Mouse (Mus musculus): ENCODE measurements at regions not wholly inside any gene's neighbourhood (a gene's known extent, or its start where the extent isn't known, plus 50 kb on each side); places are given as distances from the start of the nearest gene placed in this dataset.

- 44% methylated on average over 4 of the region's 4 CpGs for WGBS
- Histone ChIP-seq H3K36me3 (ENCODE audit: control insufficient read depth, insufficient read depth, low read length) (no peaks in the 10 kb centered on the region), H3K9ac (ENCODE audit: low read length) (no peak overlapping the region), H3K4me3 (ENCODE audit: low read depth, low read length) (no peak overlapping the region), H3K4me2 (ENCODE audit: low read length) (no peak overlapping the region), H3K27ac (ENCODE audit: low read depth) (no peak overlapping the region), H3K27me3 (replicated peaks; ENCODE audit: control insufficient read depth, insufficient read depth, low read length) (no peaks in the 10 kb centered on the region), H3K4me1 (replicated peaks; ENCODE audit: control insufficient read depth, insufficient read depth, low read length) (0 out of 2 replicates have a peak, but pooled peaks cover 2% of the 10 kb centered on the region), H3K9me3 (ENCODE audit: control insufficient read depth, low read length) (no peaks in the 10 kb centered on the region)
- no peak for DNase-seq (ENCODE audit: low spot score)
- ATAC-seq (replicated peaks; ENCODE audit: low FRiP score, low TSS enrichment, low read depth), result no peak
These were observed 986.2 kb downstream of the Fam19a2 start for GRCm38 (mm10) chr10:124250004-124250403.

- WGBS, result 37% methylated on average over 18 of the region's 18 CpGs
- DNase-seq (ENCODE audit: low spot score) (peak; percentile 55), ATAC-seq (replicated peaks; ENCODE audit: low FRiP score, low TSS enrichment, low read depth) (no peak)
- Histone ChIP-seq H3K36me3 (ENCODE audit: control insufficient read depth, insufficient read depth, low read length) (no peaks in the 10 kb centered on the region), H3K9me3 (ENCODE audit: control insufficient read depth, low read length) (no peaks in the 10 kb centered on the region), H3K9ac (ENCODE audit: low read length) (0 out of 2 replicates have a peak overlapping the region, but pooled peaks have one; percentile 10), H3K4me2 (ENCODE audit: low read length) (peak overlapping the region; percentile 40), H3K27ac (ENCODE audit: low read depth) (no peak overlapping the region), H3K4me1 (replicated peaks; ENCODE audit: control insufficient read depth, insufficient read depth, low read length) (no peaks in the 10 kb centered on the region), H3K27me3 (replicated peaks; ENCODE audit: control insufficient read depth, insufficient read depth, low read length) (no peaks in the 10 kb centered on the region), H3K4me3 (ENCODE audit: low read depth, low read length) (peak overlapping the region; percentile 16)
These were observed 1024.7 kb downstream of the Fam19a2 start for GRCm38 (mm10) chr10:124288301-124288995.

GRCm38 (mm10) chr10:124297198-124297677 is 1033.4 kb downstream of the Fam19a2 start:
- H3K9me3 ChIP-seq (ENCODE audit: control insufficient read depth, low read length), result no peaks in the 10 kb centered on the region
- no peak overlapping the region for H3K27ac ChIP-seq (ENCODE audit: low read depth)
- H3K9ac ChIP-seq (ENCODE audit: low read length), result no peak overlapping the region
- H3K4me3 ChIP-seq (ENCODE audit: low read depth, low read length), result no peak overlapping the region
- 85% methylated on average over 2 of the region's 2 CpGs for WGBS
- no peaks in the 10 kb centered on the region for H3K4me1 ChIP-seq (replicated peaks; ENCODE audit: control insufficient read depth, insufficient read depth, low read length)
- no peaks in the 10 kb centered on the region for H3K27me3 ChIP-seq (replicated peaks; ENCODE audit: control insufficient read depth, insufficient read depth, low read length)
- no peak overlapping the region for H3K4me2 ChIP-seq (ENCODE audit: low read length)
- DNase-seq (ENCODE audit: low spot score) (no peak), ATAC-seq (replicated peaks; ENCODE audit: low FRiP score, low TSS enrichment, low read depth) (no peak)
- no peaks in the 10 kb centered on the region for H3K36me3 ChIP-seq (ENCODE audit: control insufficient read depth, insufficient read depth, low read length)

- ATAC-seq (replicated peaks; ENCODE audit: low FRiP score, low TSS enrichment, low read depth), result no peak
- WGBS, result 79% methylated on average over 1 of the region's 1 CpGs
These were observed 1040.9 kb downstream of the Fam19a2 start for GRCm38 (mm10) chr10:124304683-124305082.

GRCm38 (mm10) chr10:124305644-124306043 is 1041.8 kb downstream of the Fam19a2 start:
- no peak for ATAC-seq (replicated peaks; ENCODE audit: low FRiP score, low TSS enrichment, low read depth)

More at GRCm38 (mm10) chr10:124304683-124305082, 1040.9 kb downstream of the Fam19a2 start:
- no peak overlapping the region for H3K27ac ChIP-seq (ENCODE audit: low read depth)
- no peak overlapping the region for H3K9ac ChIP-seq (ENCODE audit: low read length)
- no peak overlapping the region for H3K4me3 ChIP-seq (ENCODE audit: low read depth, low read length)
- no peak for DNase-seq (ENCODE audit: low spot score)
- H3K27me3 ChIP-seq (replicated peaks; ENCODE audit: control insufficient read depth, insufficient read depth, low read length), result no peaks in the 10 kb centered on the region
- H3K9me3 ChIP-seq (ENCODE audit: control insufficient read depth, low read length), result no peaks in the 10 kb centered on the region
- no peak overlapping the region for H3K4me2 ChIP-seq (ENCODE audit: low read length)
- no peaks in the 10 kb centered on the region for H3K36me3 ChIP-seq (ENCODE audit: control insufficient read depth, insufficient read depth, low read length)
- H3K4me1 ChIP-seq (replicated peaks; ENCODE audit: control insufficient read depth, insufficient read depth, low read length), result no peaks in the 10 kb centered on the region

GRCm38 (mm10) chr10:124318761-124319160 is 1055.0 kb downstream of the Fam19a2 start:
- Histone ChIP-seq H3K9me3 (ENCODE audit: control insufficient read depth, low read length) (no peaks in the 10 kb centered on the region), H3K4me3 (ENCODE audit: low read depth, low read length) (no peak overlapping the region), H3K4me1 (replicated peaks; ENCODE audit: control insufficient read depth, insufficient read depth, low read length) (no peaks in the 10 kb centered on the region), H3K27ac (ENCODE audit: low read depth) (no peak overlapping the region), H3K36me3 (ENCODE audit: control insufficient read depth, insufficient read depth, low read length) (no peaks in the 10 kb centered on the region), H3K9ac (ENCODE audit: low read length) (no peak overlapping the region), H3K27me3 (replicated peaks; ENCODE audit: control insufficient read depth, insufficient read depth, low read length) (no peaks in the 10 kb centered on the region), H3K4me2 (ENCODE audit: low read length) (no peak overlapping the region)
- WGBS, result 52% methylated on average over 1 of the region's 1 CpGs
- ATAC-seq (replicated peaks; ENCODE audit: low FRiP score, low TSS enrichment, low read depth), result no peak
- DNase-seq (ENCODE audit: low spot score), result no peak

More at GRCm38 (mm10) chr10:124305644-124306043, 1041.8 kb downstream of the Fam19a2 start:
- no peak for DNase-seq (ENCODE audit: low spot score)
- WGBS, result 96% methylated on average over 3 of the region's 3 CpGs
- Histone ChIP-seq H3K9ac (ENCODE audit: low read length) (no peak overlapping the region), H3K4me2 (ENCODE audit: low read length) (no peak overlapping the region), H3K27ac (ENCODE audit: low read depth) (no peak overlapping the region), H3K36me3 (ENCODE audit: control insufficient read depth, insufficient read depth, low read length) (no peaks in the 10 kb centered on the region), H3K4me3 (ENCODE audit: low read depth, low read length) (no peak overlapping the region), H3K4me1 (replicated peaks; ENCODE audit: control insufficient read depth, insufficient read depth, low read length) (no peaks in the 10 kb centered on the region), H3K9me3 (ENCODE audit: control insufficient read depth, low read length) (no peaks in the 10 kb centered on the region), H3K27me3 (replicated peaks; ENCODE audit: control insufficient read depth, insufficient read depth, low read length) (no peaks in the 10 kb centered on the region)

- Histone ChIP-seq H3K9me3 (ENCODE audit: control insufficient read depth, low read length) (no peaks in the 10 kb centered on the region), H3K4me3 (ENCODE audit: low read depth, low read length) (no peak overlapping the region), H3K9ac (ENCODE audit: low read length) (no peak overlapping the region), H3K27ac (ENCODE audit: low read depth) (peak overlapping the region; percentile 16; the same call in 1 of the 2 replicates), H3K4me1 (replicated peaks; ENCODE audit: control insufficient read depth, insufficient read depth, low read length) (no peaks in the 10 kb centered on the region), H3K36me3 (ENCODE audit: control insufficient read depth, insufficient read depth, low read length) (no peaks in the 10 kb centered on the region), H3K4me2 (ENCODE audit: low read length) (no peak overlapping the region), H3K27me3 (replicated peaks; ENCODE audit: control insufficient read depth, insufficient read depth, low read length) (no peaks in the 10 kb centered on the region)
- ATAC-seq (replicated peaks; ENCODE audit: low FRiP score, low TSS enrichment, low read depth) (peak; percentile 53; the same call in 1 of the 2 replicates), DNase-seq (ENCODE audit: low spot score) (no peak)
- 40% methylated on average over 8 of the region's 8 CpGs for WGBS
These were observed 1056.7 kb downstream of the Fam19a2 start for GRCm38 (mm10) chr10:124320191-124321110.

GRCm38 (mm10) chr10:124332491-124332890 is 1056.8 kb downstream of the Slc16a7 start:
- no peak overlapping the region for H3K9ac ChIP-seq (ENCODE audit: low read length)
- no peak overlapping the region for H3K4me2 ChIP-seq (ENCODE audit: low read length)
- no peaks in the 10 kb centered on the region for H3K36me3 ChIP-seq (ENCODE audit: control insufficient read depth, insufficient read depth, low read length)
- no peak overlapping the region for H3K4me3 ChIP-seq (ENCODE audit: low read depth, low read length)
- 85% methylated on average over 1 of the region's 1 CpGs for WGBS
- ATAC-seq (replicated peaks; ENCODE audit: low FRiP score, low TSS enrichment, low read depth) (no peak), DNase-seq (ENCODE audit: low spot score) (no peak)
- no peaks in the 10 kb centered on the region for H3K4me1 ChIP-seq (replicated peaks; ENCODE audit: control insufficient read depth, insufficient read depth, low read length)
- no peaks in the 10 kb centered on the region for H3K9me3 ChIP-seq (ENCODE audit: control insufficient read depth, low read length)
- no peak overlapping the region for H3K27ac ChIP-seq (ENCODE audit: low read depth)
- no peaks in the 10 kb centered on the region for H3K27me3 ChIP-seq (replicated peaks; ENCODE audit: control insufficient read depth, insufficient read depth, low read length)

Measured in intestine, embryonic 14.5 days (tissue).